Mouse (Mus musculus) C2C12 (cell line): ENCODE results near the gene Casc3.

Experiments
- CEBPB ChIP-seq: IDR thresholded peaks from one replicate; pipeline ENCODE4 v1.6.1; 2011; ENCODE audit warnings: low read depth, mild to moderate bottlenecking, control low read depth, moderate library complexity
- CTCF ChIP-seq: IDR thresholded peaks from one replicate; pipeline ENCODE4 v1.5.1; 2011; ENCODE audit not compliant: control insufficient read depth, insufficient read depth, insufficient read length

GRCm38 (mm10) chr11:98870791-98871190 is 66.1 kb downstream of the Casc3 start:
- TF ChIP-seq CTCF = no peak
- no peak for TF ChIP-seq CEBPB
